Mouse (Mus musculus) lung, postnatal 14 days (tissue): Measurements from ENCODE around the gene Rbm44.
A peak's percentile ranks its signal among the peaks of the same experiment; 100 is the strongest.

ENCODE experiments used
- DNase-seq: peaks from one replicate; pipeline ENCODE4 v3.0.0; 2021

Gene Rbm44

GRCm38 (mm10) chr1:91144813-91145212, at the start of gene Rbm44:
TSS of gene Rbm44 (plus strand) at chr1:91145089.
- no peak for DNase-seq

DNA sequence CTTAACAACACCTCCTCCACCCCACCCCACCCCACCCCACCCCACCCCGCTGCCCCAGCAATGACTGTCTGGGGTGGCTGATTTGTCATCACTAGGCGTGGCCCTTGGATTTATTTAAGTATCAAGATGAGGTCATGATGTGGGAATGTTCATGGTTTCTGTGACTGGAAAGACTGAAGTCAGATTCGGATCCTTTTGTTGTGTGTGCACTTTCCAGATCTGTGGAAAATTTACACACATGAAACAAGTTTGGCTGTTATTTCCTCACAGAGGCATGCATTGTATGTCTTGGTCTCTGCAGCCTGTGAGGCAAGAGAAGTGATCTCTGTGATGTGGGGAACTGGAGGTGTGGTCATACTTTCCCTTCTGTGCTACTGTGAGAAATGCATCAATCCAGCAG, 49.6 kb upstream of the Rbm44 start:
- no peak for DNase-seq

DNA sequence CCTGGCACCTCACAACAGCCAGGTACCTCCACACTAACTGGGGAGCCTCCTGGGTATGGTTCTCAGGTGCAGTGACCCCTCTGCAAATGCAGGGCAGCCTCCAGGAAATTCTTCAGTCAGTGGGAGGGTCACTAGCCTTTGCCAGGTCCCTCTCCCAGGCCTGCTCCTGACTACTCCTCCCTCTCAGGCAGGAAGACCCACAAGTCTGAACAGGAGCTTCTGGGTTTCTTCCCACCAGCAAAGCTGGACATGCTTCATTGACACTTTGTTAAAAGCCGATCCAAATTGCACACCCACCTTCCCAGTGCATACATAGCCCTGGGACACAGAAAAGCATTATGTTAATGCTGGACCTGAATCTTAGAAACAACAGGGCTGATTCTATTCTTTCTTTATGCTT, 49.0 kb upstream of the Rbm44 start:
- DNase-seq: no peak

DNA sequence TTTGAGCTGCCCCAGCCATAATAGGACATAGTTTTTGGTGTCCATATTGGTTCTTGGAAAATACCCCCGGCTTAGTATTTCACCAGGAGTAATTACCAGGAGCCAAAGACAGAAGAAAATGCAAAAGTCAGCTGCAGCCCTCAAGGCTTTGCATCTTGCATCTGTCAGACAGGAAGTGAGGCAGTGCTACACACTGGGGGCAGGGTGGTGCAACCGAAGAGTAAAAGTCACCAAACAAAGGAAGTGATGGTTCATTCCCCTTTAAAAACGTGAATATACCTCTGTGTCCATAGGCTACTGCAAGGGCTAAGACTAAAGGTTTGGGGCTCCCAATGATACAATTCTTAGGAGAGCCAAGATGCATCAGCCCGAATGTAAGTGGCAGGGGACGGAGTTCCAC, 48.4 kb upstream of the Rbm44 start:
- DNase-seq: no peak

- no peak for DNase-seq
These were observed 47.5 kb upstream of the Rbm44 start for GRCm38 (mm10) chr1:91097283-91097834.

DNA sequence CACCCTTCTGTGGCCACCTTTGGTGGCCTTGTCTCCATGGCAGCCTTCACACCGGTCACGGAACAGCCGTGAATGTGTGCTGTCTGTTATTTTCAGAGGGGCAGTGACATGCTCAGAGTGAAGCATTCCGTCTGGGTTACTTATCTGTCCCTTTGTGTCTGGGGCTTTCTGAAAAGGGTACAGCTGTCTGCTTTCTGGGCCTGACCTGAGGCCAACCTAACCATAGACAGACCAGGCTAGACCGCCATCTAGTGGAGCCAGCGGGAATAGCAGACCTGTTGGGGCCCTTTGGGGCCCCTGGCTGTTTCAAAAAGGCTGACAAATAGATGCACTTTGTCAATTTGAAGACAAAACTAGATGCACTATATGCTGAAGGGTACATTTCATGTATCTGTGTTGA, 46.0 kb upstream of the Rbm44 start:
- DNase-seq: peak; percentile 83

DNA sequence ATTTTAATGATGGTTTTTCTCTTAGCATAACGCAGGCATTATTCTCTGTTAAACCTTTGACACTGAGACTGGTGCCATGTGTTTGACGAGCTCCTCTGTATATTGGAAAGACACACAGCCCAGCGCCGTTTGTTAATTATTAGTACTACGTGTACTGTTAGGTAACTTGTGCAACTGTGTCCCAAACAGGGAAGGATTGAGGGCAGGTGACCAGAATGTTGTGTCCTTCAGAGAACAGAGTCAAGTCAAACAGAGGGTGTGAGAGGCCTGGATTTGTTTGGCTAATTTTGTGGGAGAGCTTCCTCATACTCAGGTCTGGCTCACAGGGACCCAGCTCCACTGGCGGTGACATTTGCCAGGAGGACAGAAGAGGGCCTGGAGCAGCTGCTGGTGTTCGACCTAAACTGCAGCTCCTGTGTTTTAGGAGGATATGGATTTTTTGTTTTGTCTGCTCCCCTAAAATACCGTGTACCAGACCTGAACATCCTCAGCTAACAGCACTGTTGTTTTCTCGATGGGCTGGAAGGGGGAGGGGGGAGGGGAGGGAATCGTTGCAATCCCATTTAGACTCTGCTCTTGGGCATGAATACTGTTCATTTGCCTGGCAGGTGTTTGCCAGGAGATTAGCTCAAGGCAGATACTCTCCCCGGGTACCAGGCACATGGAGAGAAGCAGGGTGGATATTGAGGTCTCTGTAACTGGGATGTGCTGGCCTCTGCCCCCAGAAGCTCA, 43.0 kb upstream of the Rbm44 start:
- DNase-seq: no peak

- no peak for DNase-seq
These were observed 41.4 kb upstream of the Rbm44 start for GRCm38 (mm10) chr1:91103366-91103983.

DNA sequence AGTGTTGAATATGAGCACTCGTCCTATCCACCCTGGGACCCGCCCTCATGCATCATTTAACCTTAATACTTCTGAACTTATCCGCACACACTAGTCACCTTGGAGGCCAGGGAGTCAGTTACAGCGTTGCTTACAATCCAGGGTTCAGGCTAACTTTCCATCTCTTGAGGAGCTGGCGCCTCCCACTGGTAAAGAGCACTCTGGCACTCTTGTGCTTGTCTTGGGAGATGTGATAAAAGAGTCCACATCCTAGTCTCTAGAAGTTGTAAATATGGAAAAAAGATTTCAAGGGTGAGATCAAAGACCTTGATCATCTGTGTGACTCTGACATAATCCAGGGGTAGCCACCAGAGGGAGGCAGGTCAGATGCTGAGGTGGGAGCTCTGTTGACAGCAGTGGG, 37.3 kb upstream of the Rbm44 start:
- DNase-seq: no peak

GRCm38 (mm10) chr1:91109302-91109701, 35.6 kb upstream of the Rbm44 start:
- no peak for DNase-seq

- DNase-seq: no peak
These were observed 32.7 kb upstream of the Rbm44 start for GRCm38 (mm10) chr1:91112171-91112570.

DNA sequence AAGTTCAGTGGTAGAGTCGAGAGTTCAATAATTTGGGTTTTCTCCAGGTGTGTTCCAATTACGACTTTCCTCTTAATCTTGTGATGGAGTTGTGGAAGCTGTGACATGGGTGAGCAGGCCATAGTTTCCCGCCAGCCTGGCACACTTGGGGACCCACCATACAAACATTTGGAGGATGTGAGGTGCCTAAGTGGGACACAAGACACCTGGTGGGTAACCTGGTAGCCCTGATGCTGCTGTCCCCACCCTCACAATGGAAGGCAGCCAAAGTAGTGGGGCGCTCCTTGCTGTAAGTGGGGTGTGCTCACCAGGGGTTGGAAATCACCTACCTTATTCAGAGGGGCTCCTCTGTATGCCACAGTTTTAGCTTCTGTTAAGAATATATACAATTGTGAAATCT, 32.3 kb upstream of the Rbm44 start:
- no peak for DNase-seq

DNA sequence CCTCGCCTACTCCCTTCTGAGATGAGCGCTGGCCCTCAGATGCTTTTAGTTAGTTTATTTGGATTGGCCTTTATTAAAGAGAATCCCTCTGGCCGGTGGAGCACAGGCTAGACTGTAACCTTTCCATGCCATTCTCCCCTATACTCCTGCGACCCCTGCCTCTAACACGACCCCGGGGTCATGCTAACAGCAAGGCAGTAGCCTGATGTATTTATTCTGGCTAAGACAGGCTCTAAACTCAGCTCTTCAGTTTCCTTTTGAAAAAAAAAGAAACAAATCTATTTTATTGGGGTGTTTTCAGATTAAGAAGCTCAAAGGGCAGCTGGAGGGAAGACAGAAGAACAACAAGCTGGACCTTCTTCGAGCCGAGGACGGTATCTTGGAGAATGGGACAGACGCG, 22.8 kb upstream of the Rbm44 start:
- no peak for DNase-seq

DNA sequence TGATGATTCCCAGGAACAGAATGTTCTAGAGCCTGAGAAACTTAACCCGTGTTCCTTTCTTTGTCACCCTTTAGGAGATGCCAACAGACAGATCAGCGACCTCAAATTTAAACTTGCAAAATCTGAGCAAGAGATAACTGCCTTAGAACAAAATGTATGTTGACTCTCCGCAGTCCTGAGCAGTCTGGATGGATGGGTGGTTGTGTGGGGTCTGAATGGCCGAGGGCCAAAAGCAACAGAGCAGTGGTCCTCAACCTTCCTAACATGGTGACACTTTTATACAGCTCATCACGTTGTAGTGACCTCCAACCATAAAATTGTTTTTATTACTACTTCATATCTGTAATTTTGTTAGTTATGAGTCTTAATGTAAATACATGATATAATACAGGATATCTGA, 21.9 kb upstream of the Rbm44 start:
- no peak for DNase-seq

GRCm38 (mm10) chr1:91123466-91123865, 21.4 kb upstream of the Rbm44 start:
- DNase-seq: no peak

GRCm38 (mm10) chr1:91128849-91129248, 16.0 kb upstream of the Rbm44 start:
- no peak for DNase-seq

- no peak for DNase-seq
These were observed 7.9 kb upstream of the Rbm44 start for GRCm38 (mm10) chr1:91137036-91137435.

DNA sequence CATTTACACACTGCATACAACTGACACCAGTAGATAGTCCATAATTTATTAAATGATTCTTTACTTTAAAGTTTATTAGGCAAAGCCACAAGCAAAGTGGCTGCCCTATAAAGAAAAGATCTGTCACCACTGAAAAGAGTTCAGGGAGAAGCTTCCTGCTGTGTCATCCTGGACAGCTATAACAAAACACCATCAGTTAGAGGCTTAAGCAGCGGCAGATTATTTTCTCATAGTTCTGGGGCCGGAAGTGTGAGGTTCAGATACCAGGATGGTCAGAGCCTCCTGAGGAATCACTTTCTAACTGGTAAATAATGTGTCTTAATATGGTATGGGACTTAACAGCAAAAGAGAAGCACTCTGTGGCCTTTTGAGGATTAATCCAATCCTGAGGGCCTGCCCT, 6.6 kb downstream of the Rbm44 start:
- no peak for DNase-seq

GRCm38 (mm10) chr1:91166798-91167197, 21.9 kb downstream of the Rbm44 start:
- DNase-seq: no peak

- DNase-seq: no peak
These were observed 24.3 kb downstream of the Rbm44 start for GRCm38 (mm10) chr1:91169157-91169556.

GRCm38 (mm10) chr1:91174796-91175195, 29.9 kb downstream of the Rbm44 start:
- no peak for DNase-seq

DNA sequence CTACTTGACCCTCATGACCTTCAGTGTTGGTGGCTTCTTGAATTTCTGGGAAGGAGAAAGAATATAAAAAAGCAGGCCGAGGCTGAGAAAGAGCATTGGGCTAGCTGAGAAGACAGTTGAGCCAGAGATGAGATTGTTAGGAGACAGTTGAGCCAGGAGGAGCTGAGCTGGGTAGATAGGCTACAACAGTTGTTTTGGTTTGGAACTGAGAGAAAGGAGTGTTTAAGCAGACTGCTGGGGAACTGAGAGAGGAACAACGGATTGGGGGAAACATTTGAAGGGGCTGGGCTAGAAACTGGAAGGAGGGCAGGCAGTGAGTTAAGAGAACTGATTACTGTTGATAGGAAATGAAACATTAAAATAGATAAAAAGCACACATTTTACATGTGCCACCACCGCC, 31.1 kb downstream of the Rbm44 start:
- DNase-seq: no peak

GRCm38 (mm10) chr1:91176871-91177270, 32.0 kb downstream of the Rbm44 start:
- DNase-seq: no peak

GRCm38 (mm10) chr1:91179086-91179485, 34.2 kb downstream of the Rbm44 start:
- DNase-seq: peak; percentile 79
